Mouse (Mus musculus): ENCODE results near the gene Haus6. TPM values are rescaled to one million over a fixed set of nuclear protein-coding genes. Genes with fewer than 3 reads are reported as not detected.
"Not testable (repeated sequence)": the region's sequence is repeated elsewhere in the genome, so short reads cannot be mapped to it uniquely, and the experiment has no call there.

Gene Haus6
- total RNA-seq (2014; rRNA removed) = 2.3 and 2.7 TPM in 2 replicates
- polyA plus RNA-seq (2012; rRNA removed) = 1.1 and 2.1 TPM in 2 replicates

GRCm38 (mm10) chr4:86611524-86612288 is at the start of gene Haus6:
Gene Haus6 (minus strand): TSS chr4:86612055.
- H3K4me3 ChIP-seq (ENCODE audit: insufficient read depth, low read depth, low read length) = peak within 1 kb of the TSS; percentile 92
- peak; percentile 99 for DNase-seq (ENCODE audit: extremely low read depth, low read depth, low spot score)
- peaks cover 4% of the 10 kb centered on the region for H3K79me2 ChIP-seq (ENCODE audit: control insufficient read depth, insufficient read depth, low read length)
- no peaks in the 10 kb centered on the region; the same call in 1 of the 2 replicates for H3K4me1 ChIP-seq (ENCODE audit: control insufficient read depth, insufficient read depth, low read length)
- H3K27me3 ChIP-seq (ENCODE audit: control insufficient read depth, insufficient read depth, low read length) = no peaks in the 10 kb centered on the region
- peak within 1 kb of the TSS; percentile 22; the same call in 1 of the 2 replicates for H3K27ac ChIP-seq (replicated peaks; ENCODE audit: insufficient read depth, low read depth, low read length)
- TF ChIP-seq POLR2A (IDR thresholded peaks at IDR 0.05; ENCODE audit: extremely low read depth, insufficient read depth, low read length) (no peak), CTCF (IDR thresholded peaks at IDR 0.05; ENCODE audit: low read depth, low read length) (no peak)
- peak within 1 kb of the TSS; percentile 82 for H3K9ac ChIP-seq (ENCODE audit: low read depth, low read length)
- 0% methylated on average over 59 of the region's 59 CpGs for WGBS
- H3K36me3 ChIP-seq (ENCODE audit: control insufficient read depth, insufficient read depth, low read length) = no peaks in the 10 kb centered on the region

GRCm38 (mm10) chr4:86657176-86657575 is 45.3 kb upstream of the Haus6 start:
- Histone ChIP-seq H3K27ac (replicated peaks; ENCODE audit: insufficient read depth, low read depth, low read length) (no peak overlapping the region), H3K79me2 (ENCODE audit: control insufficient read depth, insufficient read depth, low read length) (no peaks in the 10 kb centered on the region), H3K4me3 (ENCODE audit: insufficient read depth, low read depth, low read length) (no peak overlapping the region), H3K36me3 (ENCODE audit: control insufficient read depth, insufficient read depth, low read length) (peaks cover 65% of the 10 kb centered on the region), H3K4me1 (ENCODE audit: control insufficient read depth, insufficient read depth, low read length) (peaks cover 7% of the 10 kb centered on the region; the same call in 1 of the 2 replicates), H3K9ac (ENCODE audit: low read depth, low read length) (no peak overlapping the region), H3K27me3 (ENCODE audit: control insufficient read depth, insufficient read depth, low read length) (no peaks in the 10 kb centered on the region)
- WGBS = 46% methylated on average over 12 of the region's 12 CpGs
- TF ChIP-seq CTCF (IDR thresholded peaks at IDR 0.05; ENCODE audit: low read depth, low read length) (no peak), POLR2A (IDR thresholded peaks at IDR 0.05; ENCODE audit: extremely low read depth, insufficient read depth, low read length) (no peak)
- peak; percentile 63 for DNase-seq (ENCODE audit: extremely low read depth, low read depth, low spot score)

GRCm38 (mm10) chr4:86656410-86656809 is 44.6 kb upstream of the Haus6 start:
- H3K27me3 ChIP-seq (ENCODE audit: control insufficient read depth, insufficient read depth, low read length); H3K79me2 ChIP-seq (ENCODE audit: control insufficient read depth, insufficient read depth, low read length); H3K4me1 ChIP-seq (ENCODE audit: control insufficient read depth, insufficient read depth, low read length); H3K9ac ChIP-seq (ENCODE audit: low read depth, low read length); H3K27ac ChIP-seq (replicated peaks; ENCODE audit: insufficient read depth, low read depth, low read length); H3K4me3 ChIP-seq (ENCODE audit: insufficient read depth, low read depth, low read length): not testable (repeated sequence)
- peaks cover 59% of the 10 kb centered on the region for H3K36me3 ChIP-seq (ENCODE audit: control insufficient read depth, insufficient read depth, low read length)
- 59% methylated on average over 8 of the region's 8 CpGs for WGBS
- DNase-seq (ENCODE audit: extremely low read depth, low read depth, low spot score) = peak; percentile 58

- TF ChIP-seq POLR2A (IDR thresholded peaks at IDR 0.05; ENCODE audit: extremely low read depth, insufficient read depth, low read length) (no peak), CTCF (IDR thresholded peaks at IDR 0.05; ENCODE audit: low read depth, low read length) (no peak)
- H3K9ac ChIP-seq (ENCODE audit: low read depth, low read length) = no peak overlapping the region
- H3K79me2 ChIP-seq (ENCODE audit: control insufficient read depth, insufficient read depth, low read length) = no peaks in the 10 kb centered on the region
- H3K27me3 ChIP-seq (ENCODE audit: control insufficient read depth, insufficient read depth, low read length) = no peaks in the 10 kb centered on the region
- no peak overlapping the region for H3K4me3 ChIP-seq (ENCODE audit: insufficient read depth, low read depth, low read length)
- no peak overlapping the region for H3K27ac ChIP-seq (replicated peaks; ENCODE audit: insufficient read depth, low read depth, low read length)
- DNase-seq (ENCODE audit: extremely low read depth, low read depth, low spot score) = peak; percentile 62
- H3K4me1 ChIP-seq (ENCODE audit: control insufficient read depth, insufficient read depth, low read length) = no peaks in the 10 kb centered on the region
- H3K36me3 ChIP-seq (ENCODE audit: control insufficient read depth, insufficient read depth, low read length) = peaks cover 17% of the 10 kb centered on the region
- 59% methylated on average over 10 of the region's 10 CpGs for WGBS
Observed at GRCm38 (mm10) chr4:86651686-86652384, 40.0 kb upstream of the Haus6 start.

- WGBS = 87% methylated on average over 10 of the region's 13 CpGs
- not testable (repeated sequence) for H3K4me1 ChIP-seq (ENCODE audit: control insufficient read depth, insufficient read depth, low read length); H3K79me2 ChIP-seq (ENCODE audit: control insufficient read depth, insufficient read depth, low read length); H3K9ac ChIP-seq (ENCODE audit: low read depth, low read length); H3K36me3 ChIP-seq (ENCODE audit: control insufficient read depth, insufficient read depth, low read length); DNase-seq (ENCODE audit: extremely low read depth, low read depth, low spot score); H3K27ac ChIP-seq (replicated peaks; ENCODE audit: insufficient read depth, low read depth, low read length); H3K4me3 ChIP-seq (ENCODE audit: insufficient read depth, low read depth, low read length); H3K27me3 ChIP-seq (ENCODE audit: control insufficient read depth, insufficient read depth, low read length)
Observed at GRCm38 (mm10) chr4:86648394-86648793, 36.5 kb upstream of the Haus6 start.

- not testable (repeated sequence) for H3K27me3 ChIP-seq (ENCODE audit: control insufficient read depth, insufficient read depth, low read length); H3K27ac ChIP-seq (replicated peaks; ENCODE audit: insufficient read depth, low read depth, low read length); H3K36me3 ChIP-seq (ENCODE audit: control insufficient read depth, insufficient read depth, low read length); H3K9ac ChIP-seq (ENCODE audit: low read depth, low read length); H3K79me2 ChIP-seq (ENCODE audit: control insufficient read depth, insufficient read depth, low read length); H3K4me1 ChIP-seq (ENCODE audit: control insufficient read depth, insufficient read depth, low read length); H3K4me3 ChIP-seq (ENCODE audit: insufficient read depth, low read depth, low read length)
- peak; percentile 13 for DNase-seq (ENCODE audit: extremely low read depth, low read depth, low spot score)
- WGBS = 41% methylated on average over 9 of the region's 9 CpGs
Observed at GRCm38 (mm10) chr4:86637561-86637960, 25.7 kb upstream of the Haus6 start.

GRCm38 (mm10) chr4:86634873-86635272 is 23.0 kb upstream of the Haus6 start:
- not testable (repeated sequence) for H3K79me2 ChIP-seq (ENCODE audit: control insufficient read depth, insufficient read depth, low read length); H3K27me3 ChIP-seq (ENCODE audit: control insufficient read depth, insufficient read depth, low read length); DNase-seq (ENCODE audit: extremely low read depth, low read depth, low spot score); H3K27ac ChIP-seq (replicated peaks; ENCODE audit: insufficient read depth, low read depth, low read length); H3K4me3 ChIP-seq (ENCODE audit: insufficient read depth, low read depth, low read length); H3K9ac ChIP-seq (ENCODE audit: low read depth, low read length); H3K36me3 ChIP-seq (ENCODE audit: control insufficient read depth, insufficient read depth, low read length); H3K4me1 ChIP-seq (ENCODE audit: control insufficient read depth, insufficient read depth, low read length)

GRCm38 (mm10) chr4:86634312-86634711 is 22.5 kb upstream of the Haus6 start:
- H3K27me3 ChIP-seq (ENCODE audit: control insufficient read depth, insufficient read depth, low read length); H3K4me1 ChIP-seq (ENCODE audit: control insufficient read depth, insufficient read depth, low read length); H3K79me2 ChIP-seq (ENCODE audit: control insufficient read depth, insufficient read depth, low read length); DNase-seq (ENCODE audit: extremely low read depth, low read depth, low spot score); H3K36me3 ChIP-seq (ENCODE audit: control insufficient read depth, insufficient read depth, low read length); H3K27ac ChIP-seq (replicated peaks; ENCODE audit: insufficient read depth, low read depth, low read length); H3K4me3 ChIP-seq (ENCODE audit: insufficient read depth, low read depth, low read length); H3K9ac ChIP-seq (ENCODE audit: low read depth, low read length): not testable (repeated sequence)
